Comparison of ENCODE assay signal across 15 mouse cellular contexts in the genomic region with DNA sequence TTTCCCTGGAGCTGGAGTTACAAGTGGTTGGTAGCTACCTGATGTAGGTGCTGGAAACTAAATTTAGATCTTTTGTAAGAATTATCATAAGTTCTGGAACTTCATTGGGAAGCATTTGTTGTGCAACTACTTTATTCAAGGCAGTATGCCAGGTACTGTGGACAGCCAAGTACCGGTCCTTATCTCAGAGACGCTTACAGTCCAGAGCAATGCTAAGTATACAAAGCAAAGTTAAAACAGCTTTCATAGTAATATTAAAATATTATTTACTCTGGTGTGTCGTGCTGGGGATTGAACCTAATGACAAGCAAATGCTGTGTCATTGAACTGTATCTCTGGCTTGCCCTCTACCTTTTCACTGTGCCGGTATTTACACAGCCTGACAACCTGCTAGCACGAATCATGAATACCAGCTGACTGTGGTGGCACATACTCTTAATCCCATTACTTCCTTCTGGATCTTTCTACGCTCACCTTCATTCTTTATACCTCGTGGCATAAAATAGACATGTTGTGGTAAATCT. TPM values are rescaled to one million over a fixed set of nuclear protein-coding genes. Genes with fewer than 3 reads are reported as not detected.
"Had no signal": no experiment of that assay in that cellular context is flagged by ENCODE, and none has a peak within 500 bp of the region (broad histone marks: within the 10 kb centered on the region; RNA-seq: fewer than 3 reads in every experiment).

No protein-coding gene starts in this region.

RNA-seq across cellular contexts. Expression of a gene that starts 32.3 kb away (rescaled TPM):
- polyA plus RNA-seq: liver, adult 2 months; liver, embryonic 13.5 days; liver, embryonic 14.5 days; liver, postnatal 0 days; lung, adult 2 months; lung, embryonic 15.5 days; macrophage; midbrain, embryonic 10.5 days; midbrain, embryonic 11.5 days; midbrain, embryonic 12.5 days; midbrain, embryonic 14.5 days; midbrain, embryonic 15.5 days; midbrain, embryonic 16.5 days; midbrain, postnatal 0 days; myocyte had no signal
